Mouse (Mus musculus) stomach, embryonic 16.5 days (tissue): Measurements from ENCODE around the gene Pkp1. TPM values are rescaled to one million over a fixed set of nuclear protein-coding genes. Genes with fewer than 3 reads are reported as not detected.

Source experiments
- ATAC-seq: fragments of 200-750 bp; cut with Nextera tagmentation; 2 replicates; pipeline ENCODE4 v1.8.0; 2017; ENCODE audit warnings: moderate number of reproducible peaks, moderate TSS enrichment; ENCODE audit not compliant: insufficient read depth, low FRiP score
- H3K27ac ChIP-seq: fragments of 300-500 bp; sonication (generic); 2 replicates; pipeline ENCODE4 v1.5.1; 2014; ENCODE audit warnings: low read length
- H3K27me3 ChIP-seq: fragments of 300-500 bp; sonication (generic); 2 replicates; pipeline ENCODE4 v1.6.1; 2014; ENCODE audit warnings: low read length, control low read depth, mixed read lengths; ENCODE audit not compliant: control insufficient read depth, insufficient read depth
- H3K36me3 ChIP-seq: fragments of 300-500 bp; sonication (generic); 2 replicates; pipeline ENCODE4 v1.6.1; 2014; ENCODE audit warnings: low read length; ENCODE audit not compliant: control insufficient read depth, insufficient read depth
- H3K4me1 ChIP-seq: fragments of 300-500 bp; sonication (generic); 2 replicates; pipeline ENCODE4 v1.6.1; 2014; ENCODE audit warnings: low read length, control low read depth, mixed read lengths; ENCODE audit not compliant: control insufficient read depth, insufficient read depth
- H3K4me2 ChIP-seq: fragments of 300-500 bp; sonication (generic); 2 replicates; pipeline ENCODE4 v1.6.1; 2014; ENCODE audit warnings: low read depth, low read length, mixed read lengths
- H3K4me3 ChIP-seq: fragments of 300-500 bp; sonication (generic); replicated peaks from 2 replicates; pipeline ENCODE4 v1.5.1; 2014; ENCODE audit warnings: mild to moderate bottlenecking, low read length
- H3K9ac ChIP-seq: fragments of 300-500 bp; sonication (generic); 2 replicates; pipeline ENCODE4 v1.6.1; 2014; ENCODE audit warnings: low read length
- H3K9me3 ChIP-seq: fragments of 300-500 bp; sonication (generic); replicated peaks from 2 replicates; pipeline ENCODE4 v1.6.1; 2016; ENCODE audit warnings: low read length, control low read depth; ENCODE audit not compliant: control insufficient read depth
- WGBS: fragments of 180-500 bp; shearing (Covaris S2); extraction: QIAGEN DNeasy Blood & Tissue Kit; methylation state at CpG from one replicate; pipeline ENCODE4 v1.1.7; 2014; 5-methylcytosine and 5-hydroxymethylcytosine counted together
- polyA plus RNA-seq: library from polyadenylated mRNA; unstranded; fragments of >200 nt; fragmentation: Nextera tagmentation; extraction: Ambion mirVana; gene quantifications from 2 replicates; pipeline ENCODE4 v1.2.1, GENCODE M21; 2015

Pkp1 gene
- polyA plus RNA-seq, 1 experiment from 2014 or later, result 49.8 TPM

- no peak for ATAC-seq
- Histone ChIP-seq H3K4me3 (no peak overlapping the region), H3K27ac (no peak overlapping the region), H3K4me2 (no peak overlapping the region), H3K9ac (no peak overlapping the region), H3K9me3 (no peaks in the 10 kb centered on the region), H3K36me3 (no peaks in the 10 kb centered on the region), H3K4me1 (0 out of 2 replicates have a peak, but pooled peaks cover 12% of the 10 kb centered on the region), H3K27me3 (no peaks in the 10 kb centered on the region)
- WGBS, result 97% methylated on average over 1 of the region's 1 CpGs
Measured at GRCm38 (mm10) chr1:135855344-135855687, 63.7 kb downstream of the Pkp1 start.

GRCm38 (mm10) chr1:135854591-135855343, 64.2 kb downstream of the Pkp1 start:
- no peak for ATAC-seq
- Histone ChIP-seq H3K4me1 (0 out of 2 replicates have a peak, but pooled peaks cover 12% of the 10 kb centered on the region), H3K27ac (no peak overlapping the region), H3K27me3 (no peaks in the 10 kb centered on the region), H3K36me3 (no peaks in the 10 kb centered on the region), H3K9me3 (no peaks in the 10 kb centered on the region), H3K4me2 (no peak overlapping the region), H3K9ac (no peak overlapping the region), H3K4me3 (no peak overlapping the region)
- WGBS, result 87% methylated on average over 6 of the region's 6 CpGs

DNA sequence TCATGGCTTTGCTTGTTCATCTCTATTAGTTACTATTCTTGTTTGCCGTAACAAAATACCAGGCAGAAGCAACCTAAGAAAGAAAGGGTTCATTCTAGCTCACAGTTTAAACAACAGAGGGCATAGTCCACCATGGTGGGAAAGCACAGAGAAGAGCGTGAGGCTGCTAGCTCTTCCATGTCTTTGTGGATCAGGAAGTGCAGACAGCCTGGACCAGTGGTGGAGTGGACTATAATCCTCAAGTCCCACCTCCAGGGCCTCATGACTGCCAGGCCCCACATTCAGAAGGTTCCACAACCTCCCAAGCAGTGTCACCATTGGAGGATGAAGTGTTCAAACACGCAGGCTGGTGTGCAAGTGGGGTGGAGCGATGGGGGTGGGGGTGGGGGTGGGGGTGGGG, 65.8 kb downstream of the Pkp1 start:
- Histone ChIP-seq H3K4me1 (0 out of 2 replicates have a peak, but pooled peaks cover 12% of the 10 kb centered on the region), H3K27me3 (no peaks in the 10 kb centered on the region), H3K4me2 (no peak overlapping the region), H3K27ac (peak overlapping the region; percentile 63; the same call in 1 of the 2 replicates), H3K36me3 (no peaks in the 10 kb centered on the region), H3K4me3 (no peak overlapping the region), H3K9me3 (no peaks in the 10 kb centered on the region), H3K9ac (no peak overlapping the region)
- WGBS, result 78% methylated on average over 4 of the region's 4 CpGs
- no peak for ATAC-seq

- Histone ChIP-seq H3K4me3 (no peak overlapping the region), H3K4me1 (0 out of 2 replicates have a peak, but pooled peaks cover 12% of the 10 kb centered on the region), H3K9ac (0 out of 2 replicates have a peak overlapping the region, but pooled peaks have one; percentile 1), H3K27ac (peak overlapping the region; percentile 68), H3K9me3 (no peaks in the 10 kb centered on the region), H3K4me2 (no peak overlapping the region), H3K36me3 (no peaks in the 10 kb centered on the region), H3K27me3 (no peaks in the 10 kb centered on the region)
- peak; percentile 67 for ATAC-seq
- WGBS, result 50% methylated on average over 13 of the region's 13 CpGs
Measured at GRCm38 (mm10) chr1:135852044-135852756, 66.8 kb downstream of the Pkp1 start.

DNA sequence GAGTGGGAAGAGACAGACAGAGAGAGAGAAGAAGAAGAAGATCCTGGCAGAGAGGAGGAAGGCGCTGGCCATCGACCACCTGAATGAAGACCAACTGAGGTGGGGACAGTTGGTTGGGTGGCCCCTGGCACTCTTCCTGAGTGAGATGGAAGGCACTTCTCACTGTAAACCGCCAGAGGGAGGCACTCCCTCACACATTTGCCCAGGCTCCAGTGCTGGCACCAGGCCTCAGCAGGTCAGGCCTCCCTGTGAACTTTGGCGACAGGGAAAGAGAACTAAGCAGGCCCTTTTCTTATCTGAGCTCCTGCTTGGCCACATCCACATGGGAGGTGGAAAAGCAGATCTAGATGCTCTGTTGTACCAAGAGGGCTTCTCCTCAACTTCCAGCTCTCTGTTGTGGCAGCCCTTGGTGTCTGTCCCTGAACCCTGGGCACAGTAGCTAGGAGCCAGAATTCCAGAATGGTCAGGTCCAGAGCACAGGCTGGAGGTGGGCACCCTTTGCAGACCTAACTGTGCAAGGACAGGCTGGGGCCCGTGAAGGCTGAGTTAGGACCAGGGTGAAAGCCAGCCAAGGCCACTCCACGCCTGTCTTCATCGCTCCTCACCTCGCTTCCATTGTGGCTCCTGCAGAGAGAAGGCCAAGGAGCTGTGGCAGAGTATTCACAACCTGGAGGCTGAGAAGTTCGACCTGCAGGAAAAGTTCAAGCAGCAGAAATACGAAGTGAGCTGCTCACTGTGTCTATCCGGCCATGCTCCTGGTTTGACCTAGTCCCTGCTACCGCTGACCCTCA, 68.1 kb downstream of the Pkp1 start:
- H3K27me3 ChIP-seq, result no peaks in the 10 kb centered on the region
- no peak overlapping the region for H3K4me2 ChIP-seq
- H3K4me1 ChIP-seq, result 0 out of 2 replicates have a peak, but pooled peaks cover 8% of the 10 kb centered on the region
- peak; percentile 14; the same call in 1 of the 2 replicates for ATAC-seq
- no peak overlapping the region for H3K9ac ChIP-seq
- no peaks in the 10 kb centered on the region for H3K36me3 ChIP-seq
- 65% methylated on average over 12 of the region's 12 CpGs for WGBS
- no peak overlapping the region for H3K4me3 ChIP-seq
- no peak overlapping the region for H3K27ac ChIP-seq
- no peaks in the 10 kb centered on the region for H3K9me3 ChIP-seq

DNA sequence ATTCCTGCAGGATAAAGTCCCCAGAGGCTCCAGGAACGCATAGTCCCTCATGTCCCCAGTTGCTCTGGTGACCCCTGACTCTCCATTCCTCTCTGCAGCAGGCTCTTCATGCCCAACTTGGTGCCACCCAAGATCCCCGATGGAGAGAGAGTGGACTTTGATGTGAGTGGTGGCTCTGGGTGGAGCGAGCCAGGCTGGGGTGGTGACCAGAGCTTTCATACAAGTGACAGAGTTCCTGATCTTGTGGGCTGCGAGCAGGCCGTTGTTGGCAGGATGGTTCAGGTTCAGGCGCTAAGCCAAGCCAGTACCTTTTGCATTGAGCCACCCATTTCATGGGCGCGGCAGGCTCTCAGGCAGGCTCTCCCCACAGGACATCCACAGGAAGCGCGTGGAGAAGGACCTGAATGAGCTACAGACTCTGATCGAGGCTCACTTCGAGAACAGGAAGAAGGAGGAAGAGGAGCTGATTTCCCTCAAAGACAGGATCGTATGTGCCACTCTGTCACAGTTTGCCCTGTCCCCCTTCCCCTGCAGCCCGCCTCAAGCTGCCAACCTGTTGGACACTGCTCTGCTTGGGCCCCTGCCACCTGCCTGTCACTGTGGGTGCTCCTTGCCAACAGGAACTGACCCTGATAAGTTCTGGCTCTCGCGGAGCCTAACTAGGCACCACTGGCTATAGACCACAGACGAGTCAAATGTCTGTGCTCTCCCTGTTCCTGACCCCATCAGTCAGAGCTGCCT, 71.2 kb downstream of the Pkp1 start:
- no peak overlapping the region for H3K27ac ChIP-seq

DNA sequence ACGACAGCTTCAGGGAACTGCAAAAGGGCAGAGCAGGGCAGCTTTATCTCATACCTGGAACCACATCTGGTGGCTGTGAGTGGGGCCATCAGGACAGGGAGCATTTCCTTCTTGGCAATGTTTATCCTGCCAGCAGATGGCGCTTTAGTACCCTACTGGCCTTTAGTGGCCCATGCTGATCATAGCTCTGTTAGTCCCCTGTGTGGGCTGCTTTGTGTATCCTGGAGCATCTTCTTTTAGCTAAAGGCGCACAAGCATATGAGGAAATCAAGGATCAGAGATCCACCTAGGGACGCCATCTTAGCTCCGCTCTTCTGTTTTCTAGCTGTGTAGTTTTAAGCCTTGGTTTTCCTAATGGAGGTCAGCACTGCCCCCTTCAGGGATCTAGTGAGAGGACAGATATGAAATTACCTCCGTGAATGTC, 71.9 kb downstream of the Pkp1 start:
- H3K9ac ChIP-seq, result no peak overlapping the region
- H3K27me3 ChIP-seq, result no peaks in the 10 kb centered on the region
- no peak for ATAC-seq
- no peak overlapping the region for H3K4me2 ChIP-seq
- H3K36me3 ChIP-seq, result no peaks in the 10 kb centered on the region
- H3K4me1 ChIP-seq, result 0 out of 2 replicates have a peak, but pooled peaks cover 7% of the 10 kb centered on the region
- H3K4me3 ChIP-seq, result no peak overlapping the region
- WGBS, result 29% methylated on average over 6 of the region's 6 CpGs
- no peak overlapping the region for H3K27ac ChIP-seq
- no peaks in the 10 kb centered on the region for H3K9me3 ChIP-seq

More for the DNA sequence above, 71.2 kb downstream of the Pkp1 start:
- Histone ChIP-seq H3K36me3 (no peaks in the 10 kb centered on the region), H3K4me1 (0 out of 2 replicates have a peak, but pooled peaks cover 8% of the 10 kb centered on the region), H3K4me2 (no peak overlapping the region), H3K9me3 (no peaks in the 10 kb centered on the region), H3K9ac (no peak overlapping the region), H3K27me3 (no peaks in the 10 kb centered on the region), H3K4me3 (no peak overlapping the region)
- 77% methylated on average over 17 of the region's 17 CpGs for WGBS
- ATAC-seq, result no peak

DNA sequence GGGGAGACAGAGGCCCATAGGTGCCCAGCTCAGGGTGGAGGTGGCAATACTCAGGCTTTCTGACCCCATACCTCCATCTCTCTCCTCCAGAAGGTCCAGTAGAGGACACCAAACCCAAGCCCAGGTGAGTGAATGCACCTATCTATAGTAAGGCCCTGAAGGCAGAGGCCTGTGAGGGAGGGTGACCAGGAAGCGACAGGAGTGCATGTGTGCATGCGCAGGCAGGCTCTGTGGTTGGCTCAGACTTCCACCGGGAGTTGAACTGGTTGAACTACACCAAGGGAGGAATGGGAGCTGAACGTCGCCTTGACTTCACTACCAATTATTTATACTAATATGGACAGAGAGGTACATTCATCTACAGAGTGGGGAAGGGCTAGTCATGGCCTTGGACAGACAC, 72.4 kb downstream of the Pkp1 start:
- H3K27me3 ChIP-seq, result no peaks in the 10 kb centered on the region
- H3K4me3 ChIP-seq, result no peak overlapping the region
- ATAC-seq, result no peak
- no peaks in the 10 kb centered on the region for H3K36me3 ChIP-seq
- no peak overlapping the region for H3K27ac ChIP-seq
- H3K9ac ChIP-seq, result no peak overlapping the region
- 0 out of 2 replicates have a peak, but pooled peaks cover 3% of the 10 kb centered on the region for H3K4me1 ChIP-seq
- no peak overlapping the region for H3K4me2 ChIP-seq
- 78% methylated on average over 5 of the region's 5 CpGs for WGBS
- no peaks in the 10 kb centered on the region for H3K9me3 ChIP-seq
